Mouse (Mus musculus): Measurements from ENCODE around the gene Srrm2. TPM values are rescaled to one million over a fixed set of nuclear protein-coding genes. Genes with fewer than 3 reads are reported as not detected.

Gene Srrm2
- total and polyA plus RNA-seq, 3 experiments, result 26.7 to 383 (median 90.4) TPM

DNA sequence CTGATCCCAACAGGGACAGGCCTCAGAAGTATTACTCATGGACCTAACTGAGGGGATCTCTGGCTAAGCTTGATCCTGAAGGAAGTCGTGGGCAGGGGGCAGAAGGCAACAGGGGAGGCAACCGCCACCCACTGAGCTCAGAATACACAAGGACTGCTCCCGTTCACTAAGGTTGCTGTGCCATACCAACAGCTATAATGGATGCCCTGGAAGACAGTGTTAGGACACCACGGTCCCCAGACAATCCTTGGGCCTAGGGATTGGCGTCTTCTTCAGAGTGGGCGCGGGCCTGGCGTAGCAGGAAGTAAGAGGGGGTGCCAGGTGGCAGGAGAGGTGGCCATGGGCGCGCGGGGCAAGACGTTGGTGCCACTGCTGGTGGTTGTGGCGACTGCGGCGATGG, 77.4 kb downstream of the Srrm2 start, which contains the start of gene Prss21:
Gene Prss21 (plus strand): TSS at position 301 of the 400 bp plus-strand sequence.
- Histone ChIP-seq H3K27ac (ENCODE audit: insufficient read depth, low read depth) (no peak within 1 kb of the TSS), H3K4me2 (ENCODE audit: insufficient read depth, low read depth, poor library complexity, severe bottlenecking) (no peak within 1 kb of the TSS), H3K36me3 (replicated peaks in 1 of 2; ENCODE audit: control insufficient read depth in 1 of 2, insufficient read depth in 1 of 2, low read length in 1 of 2) (no peaks in the 10 kb centered on the region), H3K9me3 (replicated peaks; ENCODE audit: low read length) (peaks cover 13% of the 10 kb centered on the region), H3K27me3 (replicated peaks) (peaks cover 22% of the 10 kb centered on the region), H3K4me1 (ENCODE audit: control insufficient read depth in 1 of 2, insufficient read depth in 2 of 2) (no peaks in the 10 kb centered on the region), H3K9ac (ENCODE audit: insufficient read depth, low read depth) (no peak within 1 kb of the TSS), H3K79me2 (replicated peaks; ENCODE audit: control insufficient read depth, extremely low read depth, insufficient read depth, poor library complexity, severe bottlenecking) (no peaks in the 10 kb centered on the region), H3K4me3 (replicated peaks in 1 of 3; ENCODE audit: low read depth in 2 of 3, low read length in 2 of 3, poor library complexity in 1 of 3) (no peak within 1 kb of the TSS)
- TF ChIP-seq EP300 (IDR thresholded peaks at IDR 0.05; ENCODE audit: low read length), result no peak
- TF ChIP-seq CHD2 (IDR thresholded peaks at IDR 0.05; ENCODE audit: low read length), result no peak
- TF ChIP-seq ZKSCAN1 (IDR thresholded peaks at IDR 0.05; ENCODE audit: borderline replicate concordance, low read depth, low read length), result no peak
- TF ChIP-seq ZNF384 (IDR thresholded peaks at IDR 0.05; ENCODE audit: low read depth, low read length), result no peak
- no peak for TF ChIP-seq NELFE (IDR thresholded peaks at IDR 0.05; ENCODE audit: low read depth, low read length)
- no peak for TF ChIP-seq ZMIZ1 (IDR thresholded peaks at IDR 0.05; ENCODE audit: low read depth, low read length)
- TF ChIP-seq MAZ (IDR thresholded peaks at IDR 0.05; ENCODE audit: low read depth, low read length), result no peak
- no peak for TF ChIP-seq ETS1 (conservative IDR thresholded peaks at IDR 0.05; ENCODE audit: low read depth, low read length)
- no peak for TF ChIP-seq MEF2A (IDR thresholded peaks at IDR 0.05; ENCODE audit: borderline replicate concordance, low read depth, low read length)
- no peak for TF ChIP-seq PAX5 (IDR thresholded peaks at IDR 0.05; ENCODE audit: low read length)
- TF ChIP-seq E2F4 (IDR thresholded peaks at IDR 0.05; ENCODE audit: insufficient replicate concordance, low read depth, low read length), result no peak
- TF ChIP-seq JUN (IDR thresholded peaks at IDR 0.05; ENCODE audit: insufficient read depth, low read depth, low read length), result no peak
- dilution Hi-C loops (cut with MboI; ENCODE audit: extremely low pct_ligation_motif_present, extremely low pct_unique_long_range_greater_than_20kb, low sequenced_read_pairs) (no loop called here), in situ Hi-C loops (cut with MboI; ENCODE audit: low pct_ligation_motif_present, low pct_unique_long_range_greater_than_20kb, low sequenced_read_pairs) (loop anchor here (10.0 kb wide), 1 partner anchor 97 kb away; no protein-coding TSS in a partner anchor)
- no peak for DNase-seq (ENCODE audit: extremely low read depth)

DNA sequence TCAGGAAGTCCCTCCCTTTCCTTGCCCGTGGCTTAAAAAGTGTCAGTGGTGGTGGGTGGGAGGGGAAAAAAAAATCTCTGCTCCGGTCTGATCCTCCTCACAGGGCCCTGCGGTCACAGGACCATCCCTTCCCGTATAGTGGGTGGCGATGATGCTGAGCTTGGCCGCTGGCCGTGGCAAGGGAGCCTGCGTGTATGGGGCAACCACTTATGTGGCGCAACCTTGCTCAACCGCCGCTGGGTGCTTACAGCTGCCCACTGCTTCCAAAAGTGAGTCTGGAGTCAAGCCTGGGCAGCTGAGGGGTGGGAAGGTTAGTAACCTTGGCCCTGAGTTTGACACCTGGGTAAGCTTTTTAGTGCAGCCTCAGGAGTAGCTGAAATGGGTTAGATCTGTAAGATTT, 78.2 kb downstream of the Srrm2 start:
- DNase-seq (ENCODE audit: extremely low read depth), result no peak
- peaks cover 13% of the 10 kb centered on the region for H3K9me3 ChIP-seq (replicated peaks; ENCODE audit: low read length)
- no peaks in the 10 kb centered on the region for H3K79me2 ChIP-seq (replicated peaks; ENCODE audit: control insufficient read depth, extremely low read depth, insufficient read depth, poor library complexity, severe bottlenecking)
- H3K4me2 ChIP-seq (ENCODE audit: insufficient read depth, low read depth, poor library complexity, severe bottlenecking), result no peak overlapping the region
- in situ Hi-C loops (cut with MboI; ENCODE audit: low pct_ligation_motif_present, low pct_unique_long_range_greater_than_20kb, low sequenced_read_pairs) (loop anchor here (10.0 kb wide), 1 partner anchor 96 kb away; no protein-coding TSS in a partner anchor), dilution Hi-C loops (cut with MboI; ENCODE audit: extremely low pct_ligation_motif_present, extremely low pct_unique_long_range_greater_than_20kb, low sequenced_read_pairs) (no loop called here)
- no peak overlapping the region for H3K9ac ChIP-seq (ENCODE audit: insufficient read depth, low read depth)
- no peaks in the 10 kb centered on the region for H3K36me3 ChIP-seq (replicated peaks in 1 of 2; ENCODE audit: control insufficient read depth in 1 of 2, insufficient read depth in 1 of 2, low read length in 1 of 2)
- peaks cover 23% of the 10 kb centered on the region for H3K27me3 ChIP-seq (replicated peaks)
- TF ChIP-seq ZMIZ1 (IDR thresholded peaks at IDR 0.05; ENCODE audit: low read depth, low read length) (no peak), MAX (IDR thresholded peaks at IDR 0.05; ENCODE audit: low read length) (no peak), CHD1 (IDR thresholded peaks at IDR 0.05; ENCODE audit: low read depth, low read length) (no peak), POLR2AphosphoS2 (IDR thresholded peaks at IDR 0.05; ENCODE audit: low read depth, low read length) (no peak), ZC3H11A (IDR thresholded peaks at IDR 0.05; ENCODE audit: low read depth, low read length) (no peak), ZNF384 (IDR thresholded peaks at IDR 0.05; ENCODE audit: low read depth, low read length) (no peak), USF2 (conservative IDR thresholded peaks at IDR 0.05; ENCODE audit: low read depth, low read length) (no peak), NELFE (IDR thresholded peaks at IDR 0.05; ENCODE audit: low read depth, low read length) (no peak), NRF1 (IDR thresholded peaks at IDR 0.05; ENCODE audit: low read depth, low read length) (no peak), JUND (conservative IDR thresholded peaks at IDR 0.05; ENCODE audit: low read depth, low read length) (no peak), ETS1 (conservative IDR thresholded peaks at IDR 0.05; ENCODE audit: low read depth, low read length) (no peak), PAX5 (IDR thresholded peaks at IDR 0.05; ENCODE audit: low read length) (no peak), GABPA (IDR thresholded peaks at IDR 0.05; ENCODE audit: insufficient replicate concordance, low read depth, low read length) (no peak), CHD2 (IDR thresholded peaks at IDR 0.05; ENCODE audit: low read length) (no peak), MAFK (IDR thresholded peaks at IDR 0.05; ENCODE audit: insufficient replicate concordance, low read length) (no peak)
- no peak overlapping the region for H3K4me3 ChIP-seq (replicated peaks in 1 of 3; ENCODE audit: low read depth in 2 of 3, low read length in 2 of 3, poor library complexity in 1 of 3)
- no peaks in the 10 kb centered on the region for H3K4me1 ChIP-seq (ENCODE audit: control insufficient read depth in 1 of 2, insufficient read depth in 2 of 2)
- no peak overlapping the region for H3K27ac ChIP-seq (ENCODE audit: insufficient read depth, low read depth)

Other genes starting within 250 kb of the Srrm2 start
Only the 20 nearest of the 29 such genes appear.
- gene Bicdl2, start 130.0 kb upstream of the Srrm2 start, total RNA-seq (2012; rRNA removed), result not detected in 2 replicates
- gene Bicdl2, start 130.0 kb upstream of the Srrm2 start, total RNA-seq (2014; rRNA removed), result not detected in 2 replicates
- 0.25 TPM in 1 of 2 replicates, not detected in the other for gene Bicdl2, start 130.0 kb upstream of the Srrm2 start, polyA plus RNA-seq (2012; ENCODE audit: insufficient read length, low read depth)
- gene Hcfc1r1, start 116.9 kb upstream of the Srrm2 start, total RNA-seq (2012; rRNA removed), result 7.3 and 8.9 TPM in 2 replicates
- gene Hcfc1r1, start 116.9 kb upstream of the Srrm2 start, total RNA-seq (2014; rRNA removed), result 3.9 and 6.0 TPM in 2 replicates
- gene Hcfc1r1, start 116.9 kb upstream of the Srrm2 start, polyA plus RNA-seq (2012; ENCODE audit: insufficient read length, low read depth), result 17.4 and 26.5 TPM in 2 replicates
- gene Thoc6, start 116.7 kb upstream of the Srrm2 start, total RNA-seq (2012; rRNA removed), result 40.1 and 41.4 TPM in 2 replicates
- 31.5 and 37.9 TPM in 2 replicates for gene Thoc6, start 116.7 kb upstream of the Srrm2 start, total RNA-seq (2014; rRNA removed)
- 34.8 and 37.4 TPM in 2 replicates for gene Thoc6, start 116.7 kb upstream of the Srrm2 start, polyA plus RNA-seq (2012; ENCODE audit: insufficient read length, low read depth)
- 4.3 and 5.1 TPM in 2 replicates for gene Tnfrsf12a, start 113.1 kb upstream of the Srrm2 start, total RNA-seq (2012; rRNA removed)
- gene Tnfrsf12a, start 113.1 kb upstream of the Srrm2 start, total RNA-seq (2014; rRNA removed), result 1.5 and 2.3 TPM in 2 replicates
- 0.64 and 1.2 TPM in 2 replicates for gene Tnfrsf12a, start 113.1 kb upstream of the Srrm2 start, polyA plus RNA-seq (2012; ENCODE audit: insufficient read length, low read depth)
- not detected in 2 replicates for gene Cldn6, start 111.3 kb upstream of the Srrm2 start, total RNA-seq (2012; rRNA removed)
- not detected in 2 replicates for gene Cldn6, start 111.3 kb upstream of the Srrm2 start, total RNA-seq (2014; rRNA removed)
- gene Cldn6, start 111.3 kb upstream of the Srrm2 start, polyA plus RNA-seq (2012; ENCODE audit: insufficient read length, low read depth), result not detected in 2 replicates
- 0.08 TPM in 1 of 2 replicates, not detected in the other for gene Cldn9, start 106.5 kb upstream of the Srrm2 start, total RNA-seq (2012; rRNA removed)
- not detected in 2 replicates for gene Cldn9, start 106.5 kb upstream of the Srrm2 start, total RNA-seq (2014; rRNA removed)
- gene Cldn9, start 106.5 kb upstream of the Srrm2 start, polyA plus RNA-seq (2012; ENCODE audit: insufficient read length, low read depth), result not detected in 2 replicates
- gene 1520401A03Rik, start 67.7 kb upstream of the Srrm2 start, total RNA-seq (2012; rRNA removed), result 0.08 TPM in 1 of 2 replicates, not detected in the other
- not detected in 2 replicates for gene 1520401A03Rik, start 67.7 kb upstream of the Srrm2 start, total RNA-seq (2014; rRNA removed)
- not detected in 2 replicates for gene 1520401A03Rik, start 67.7 kb upstream of the Srrm2 start, polyA plus RNA-seq (2012; ENCODE audit: insufficient read length, low read depth)
- 21.4 and 25.4 TPM in 2 replicates for gene Pkmyt1, start 64.2 kb upstream of the Srrm2 start, total RNA-seq (2012; rRNA removed)
- gene Pkmyt1, start 64.2 kb upstream of the Srrm2 start, total RNA-seq (2014; rRNA removed), result 11.4 and 12.6 TPM in 2 replicates
- gene Pkmyt1, start 64.2 kb upstream of the Srrm2 start, polyA plus RNA-seq (2012; ENCODE audit: insufficient read length, low read depth), result 30.7 and 37.0 TPM in 2 replicates
- 2.0 and 2.8 TPM in 2 replicates for gene Paqr4, start 49.7 kb upstream of the Srrm2 start, total RNA-seq (2012; rRNA removed)
- gene Paqr4, start 49.7 kb upstream of the Srrm2 start, total RNA-seq (2014; rRNA removed), result 0.47 and 1.0 TPM in 2 replicates
- gene Paqr4, start 49.7 kb upstream of the Srrm2 start, polyA plus RNA-seq (2012; ENCODE audit: insufficient read length, low read depth), result 0.80 and 1.1 TPM in 2 replicates
- gene Kremen2, start 44.7 kb upstream of the Srrm2 start, total RNA-seq (2012; rRNA removed), result 0.34 and 0.55 TPM in 2 replicates
- 0.14 and 0.23 TPM in 2 replicates for gene Kremen2, start 44.7 kb upstream of the Srrm2 start, total RNA-seq (2014; rRNA removed)
- gene Kremen2, start 44.7 kb upstream of the Srrm2 start, polyA plus RNA-seq (2012; ENCODE audit: insufficient read length, low read depth), result 0.21 and 0.23 TPM in 2 replicates
- 26.9 and 28.3 TPM in 2 replicates for gene Flywch1, start 18.9 kb upstream of the Srrm2 start, total RNA-seq (2012; rRNA removed)
- 18.8 and 22.2 TPM in 2 replicates for gene Flywch1, start 18.9 kb upstream of the Srrm2 start, total RNA-seq (2014; rRNA removed)
- gene Flywch1, start 18.9 kb upstream of the Srrm2 start, polyA plus RNA-seq (2012; ENCODE audit: insufficient read length, low read depth), result 22.0 and 23.4 TPM in 2 replicates
- not detected in 2 replicates for gene Flywch2, start 4.5 kb upstream of the Srrm2 start, total RNA-seq (2012; rRNA removed)
- gene Flywch2, start 4.5 kb upstream of the Srrm2 start, total RNA-seq (2014; rRNA removed), result not detected in 2 replicates
- not detected in 2 replicates for gene Flywch2, start 4.5 kb upstream of the Srrm2 start, polyA plus RNA-seq (2012; ENCODE audit: insufficient read length, low read depth)
- 381 and 386 TPM in 2 replicates for gene Elob, start 38.6 kb downstream of the Srrm2 start, total RNA-seq (2012; rRNA removed)
- 371 and 534 TPM in 2 replicates for gene Elob, start 38.6 kb downstream of the Srrm2 start, total RNA-seq (2014; rRNA removed)
- 250 and 306 TPM in 2 replicates for gene Elob, start 38.6 kb downstream of the Srrm2 start, polyA plus RNA-seq (2012; ENCODE audit: insufficient read length, low read depth)
- gene Prss33, start 45.5 kb downstream of the Srrm2 start, total RNA-seq (2012; rRNA removed), result not detected in 2 replicates
- not detected in 2 replicates for gene Prss33, start 45.5 kb downstream of the Srrm2 start, total RNA-seq (2014; rRNA removed)
- gene Prss33, start 45.5 kb downstream of the Srrm2 start, polyA plus RNA-seq (2012; ENCODE audit: insufficient read length, low read depth), result not detected in 2 replicates
- gene Prss32, start 53.3 kb downstream of the Srrm2 start, total RNA-seq (2012; rRNA removed), result not detected in 2 replicates
- not detected in 2 replicates for gene Prss32, start 53.3 kb downstream of the Srrm2 start, total RNA-seq (2014; rRNA removed)
- not detected in 2 replicates for gene Prss32, start 53.3 kb downstream of the Srrm2 start, polyA plus RNA-seq (2012; ENCODE audit: insufficient read length, low read depth)
- gene Prss41, start 53.6 kb downstream of the Srrm2 start, total RNA-seq (2012; rRNA removed), result 0.46 and 1.0 TPM in 2 replicates
- gene Prss41, start 53.6 kb downstream of the Srrm2 start, total RNA-seq (2014; rRNA removed), result 0.16 TPM in 2 replicates
- 0.22 and 0.24 TPM in 2 replicates for gene Prss41, start 53.6 kb downstream of the Srrm2 start, polyA plus RNA-seq (2012; ENCODE audit: insufficient read length, low read depth)
- not detected in 2 replicates for gene Prss21, start 77.5 kb downstream of the Srrm2 start, total RNA-seq (2012; rRNA removed)
- not detected in 2 replicates for gene Prss21, start 77.5 kb downstream of the Srrm2 start, total RNA-seq (2014; rRNA removed)
- gene Prss21, start 77.5 kb downstream of the Srrm2 start, polyA plus RNA-seq (2012; ENCODE audit: insufficient read length, low read depth), result not detected in 2 replicates
- not detected in 2 replicates for gene Dcpp1, start 90.3 kb downstream of the Srrm2 start, total RNA-seq (2012; rRNA removed)
- not detected in 2 replicates for gene Dcpp1, start 90.3 kb downstream of the Srrm2 start, total RNA-seq (2014; rRNA removed)
- not detected in 2 replicates for gene Dcpp1, start 90.3 kb downstream of the Srrm2 start, polyA plus RNA-seq (2012; ENCODE audit: insufficient read length, low read depth)
- not detected in 2 replicates for gene Dcpp2, start 90.3 kb downstream of the Srrm2 start, total RNA-seq (2012; rRNA removed)
- gene Dcpp2, start 90.3 kb downstream of the Srrm2 start, total RNA-seq (2014; rRNA removed), result not detected in 2 replicates
- gene Dcpp2, start 90.3 kb downstream of the Srrm2 start, polyA plus RNA-seq (2012; ENCODE audit: insufficient read length, low read depth), result not detected in 2 replicates
- gene Dcpp3, start 126.9 kb downstream of the Srrm2 start, total RNA-seq (2012; rRNA removed), result not detected in 2 replicates
- gene Dcpp3, start 126.9 kb downstream of the Srrm2 start, total RNA-seq (2014; rRNA removed), result not detected in 2 replicates
- gene Dcpp3, start 126.9 kb downstream of the Srrm2 start, polyA plus RNA-seq (2012; ENCODE audit: insufficient read length, low read depth), result not detected in 2 replicates

All from CH12.LX (cell line).